Mouse (Mus musculus) heart, postnatal 0 days (tissue): ENCODE measurements at regions not wholly inside any gene's neighbourhood (a gene's known extent, or its start where the extent isn't known, plus 50 kb on each side); places are given as distances from the start of the nearest gene placed in this dataset.

Source experiments
- CTCF ChIP-seq: IDR thresholded peaks from 2 replicates; pipeline ENCODE4 v1.5.1; 2016; ENCODE audit warnings: antibody characterized with exemption, control low read depth, low read depth
- EP300 ChIP-seq: IDR thresholded peaks from 2 replicates; pipeline ENCODE4 v1.6.1; 2016; ENCODE audit warnings: antibody characterized with exemption, low read depth

DNA sequence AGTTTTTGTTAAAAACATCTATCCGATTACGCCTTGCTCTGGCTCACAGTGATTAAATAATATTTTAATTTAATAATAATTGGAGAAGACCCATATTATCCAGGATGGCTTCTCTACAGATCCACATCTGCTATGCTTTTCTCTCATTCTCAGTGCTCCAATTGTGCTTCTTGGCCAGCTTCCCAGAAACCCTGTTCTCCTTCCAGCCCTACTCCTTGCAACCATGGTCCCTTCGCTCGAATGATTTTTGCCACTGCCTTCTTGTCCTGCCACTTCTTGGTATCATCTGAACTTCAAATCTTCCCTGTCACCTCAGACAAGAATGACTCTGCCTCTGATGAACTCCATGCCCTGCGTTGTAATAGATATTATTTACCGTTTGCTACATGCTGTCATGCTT is 95.0 kb upstream of the Trim52 start:
- TF ChIP-seq CTCF = no peak
- TF ChIP-seq EP300 = no peak
